Mouse (Mus musculus): ENCODE results near the gene Tbc1d10c. TPM values are rescaled to one million over a fixed set of nuclear protein-coding genes. Genes with fewer than 3 reads are reported as not detected.

The Tbc1d10c gene
- polyA plus RNA-seq, 1 experiment, result 266 TPM

- WGBS, result 40% methylated on average over 5 of the region's 5 CpGs
Measured at GRCm38 (mm10) chr19:4217140-4217539, 26.1 kb upstream of the Tbc1d10c start.

DNA sequence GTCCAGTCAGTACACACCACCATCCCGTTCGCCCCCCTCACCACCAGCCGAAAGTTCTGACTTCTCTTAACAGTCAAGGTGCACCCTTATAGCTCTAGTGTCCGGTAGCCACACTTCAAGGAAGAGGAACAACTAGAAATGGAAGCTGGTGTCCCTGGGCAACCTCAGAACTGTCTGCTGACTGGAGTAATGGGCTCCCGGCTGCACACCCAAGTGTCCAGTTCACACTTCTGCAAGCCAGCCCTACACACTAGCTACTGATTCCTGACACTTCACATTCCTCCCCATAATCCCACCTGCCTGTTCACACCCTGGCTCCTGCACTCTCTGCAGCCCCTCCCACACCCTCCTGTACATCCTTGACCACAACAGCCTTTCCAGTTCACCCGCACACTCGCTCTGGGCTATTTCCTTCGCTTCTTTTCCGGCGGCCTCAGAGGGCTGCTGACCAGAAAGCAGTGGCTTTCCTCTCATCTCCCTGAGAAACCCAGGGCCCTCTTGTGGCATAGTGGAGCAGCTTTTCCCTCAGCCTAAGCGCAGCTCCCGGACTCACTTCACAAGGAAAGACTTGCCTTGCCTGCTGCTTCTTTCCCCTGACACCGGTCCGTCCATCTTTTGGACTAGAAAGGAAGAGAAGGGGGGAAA, 25.1 kb upstream of the Tbc1d10c start:
- Histone ChIP-seq H3K4me1 (ENCODE audit: control insufficient read depth, insufficient read depth, insufficient read length) (peaks cover 63% of the 10 kb centered on the region), H3K27ac (ENCODE audit: insufficient read depth, low read length) (peak overlapping the region; percentile 73), H3K4me3 (ENCODE audit: extremely low read depth, insufficient read depth, insufficient read length) (peak overlapping the region; percentile 49), H3K27me3 (ENCODE audit: control insufficient read depth, insufficient read depth, low read length) (no peaks in the 10 kb centered on the region), H3K36me3 (ENCODE audit: control insufficient read depth, insufficient read depth, low read length) (peaks cover 2% of the 10 kb centered on the region; the same call in 1 of the 2 replicates)
- 33% methylated on average over 14 of the region's 14 CpGs for WGBS
- DNase-seq (ENCODE audit: low read depth in 1 of 2, low spot score in 2 of 2), result no peak
- TF ChIP-seq POLR2A (IDR thresholded peaks at IDR 0.05; ENCODE audit: low read depth, low read length) (no peak), CTCF (IDR thresholded peaks at IDR 0.05; ENCODE audit: extremely low read depth, insufficient read depth, insufficient read length, insufficient replicate concordance) (no peak)

More at GRCm38 (mm10) chr19:4217140-4217539, 26.1 kb upstream of the Tbc1d10c start:
- DNase-seq (ENCODE audit: low read depth in 1 of 2, low spot score in 2 of 2), result no peak
- Histone ChIP-seq H3K27me3 (ENCODE audit: control insufficient read depth, insufficient read depth, low read length) (no peaks in the 10 kb centered on the region), H3K36me3 (ENCODE audit: control insufficient read depth, insufficient read depth, low read length) (peaks cover 2% of the 10 kb centered on the region; the same call in 1 of the 2 replicates), H3K4me3 (ENCODE audit: extremely low read depth, insufficient read depth, insufficient read length) (peak overlapping the region; percentile 16; the same call in 1 of the 2 replicates), H3K27ac (ENCODE audit: insufficient read depth, low read length) (peak overlapping the region; percentile 73), H3K4me1 (ENCODE audit: control insufficient read depth, insufficient read depth, insufficient read length) (peaks cover 73% of the 10 kb centered on the region)
- TF ChIP-seq CTCF (IDR thresholded peaks at IDR 0.05; ENCODE audit: extremely low read depth, insufficient read depth, insufficient read length, insufficient replicate concordance), result no peak
- TF ChIP-seq POLR2A (IDR thresholded peaks at IDR 0.05; ENCODE audit: low read depth, low read length), result no peak

GRCm38 (mm10) chr19:4215451-4215840, 24.4 kb upstream of the Tbc1d10c start:
- Histone ChIP-seq H3K4me1 (ENCODE audit: control insufficient read depth, insufficient read depth, insufficient read length) (peaks cover 56% of the 10 kb centered on the region), H3K36me3 (ENCODE audit: control insufficient read depth, insufficient read depth, low read length) (peaks cover 2% of the 10 kb centered on the region; the same call in 1 of the 2 replicates), H3K4me3 (ENCODE audit: extremely low read depth, insufficient read depth, insufficient read length) (peak overlapping the region; percentile 88), H3K27ac (ENCODE audit: insufficient read depth, low read length) (peak overlapping the region; percentile 38), H3K27me3 (ENCODE audit: control insufficient read depth, insufficient read depth, low read length) (no peaks in the 10 kb centered on the region)
- DNase-seq (ENCODE audit: low read depth in 1 of 2, low spot score in 2 of 2), result no peak
- TF ChIP-seq CTCF (IDR thresholded peaks at IDR 0.05; ENCODE audit: extremely low read depth, insufficient read depth, insufficient read length, insufficient replicate concordance) (no peak), POLR2A (IDR thresholded peaks at IDR 0.05; ENCODE audit: low read depth, low read length) (no peak)
- WGBS, result under 1% methylated on average over 18 of the region's 21 CpGs

DNA sequence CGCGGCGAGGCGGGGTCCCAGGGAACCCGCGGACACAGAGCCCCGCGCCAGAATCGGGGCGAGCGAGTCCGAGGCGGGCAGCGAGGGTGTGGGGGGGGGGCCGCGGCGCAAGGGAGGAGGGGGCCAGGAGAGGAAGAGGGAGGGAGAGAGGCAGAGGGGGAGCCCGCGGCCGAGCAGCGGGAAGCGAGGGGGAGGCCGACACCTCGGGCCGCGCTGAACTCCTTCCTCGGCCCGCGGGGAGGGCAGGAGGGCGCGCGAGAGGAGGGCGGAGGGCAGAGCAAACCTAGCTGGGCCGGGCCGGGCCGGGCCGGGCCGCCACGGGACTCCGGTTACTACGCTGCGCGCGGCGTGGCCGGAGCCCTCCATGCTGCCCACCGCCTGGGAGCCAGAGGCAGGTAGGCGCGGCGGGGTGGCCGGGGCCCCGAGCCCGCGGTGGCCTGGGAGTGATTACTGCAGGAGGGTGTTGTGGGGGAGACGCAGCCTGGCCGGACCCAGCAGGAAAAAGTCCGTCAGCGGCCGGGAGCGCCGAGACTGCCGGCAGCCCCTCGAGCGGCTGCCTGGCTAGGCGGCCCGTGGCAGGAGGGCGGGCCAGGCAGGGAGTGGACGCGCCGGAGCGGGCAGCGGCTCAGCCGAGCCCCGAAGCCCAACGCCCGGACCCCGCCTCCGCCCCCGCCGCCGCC, 23.8 kb upstream of the Tbc1d10c start:
- H3K4me1 ChIP-seq (ENCODE audit: control insufficient read depth, insufficient read depth, insufficient read length), result peaks cover 51% of the 10 kb centered on the region
- H3K4me3 ChIP-seq (ENCODE audit: extremely low read depth, insufficient read depth, insufficient read length), result peak overlapping the region; percentile 88
- no peak for DNase-seq (ENCODE audit: low read depth in 1 of 2, low spot score in 2 of 2)

GRCm38 (mm10) chr19:4214071-4214770, 23.1 kb upstream of the Tbc1d10c start, which contains the start of the genes Clcf1 and AC109138.7:
Clcf1 (plus strand) TSS chr19:4214238.
AC109138.7 (plus strand) TSS chr19:4214357.
- Histone ChIP-seq H3K4me1 (ENCODE audit: control insufficient read depth, insufficient read depth, insufficient read length) (peaks cover 44% of the 10 kb centered on the region), H3K27ac (ENCODE audit: insufficient read depth, low read length) (peak within 1 kb of the TSS; percentile 98), H3K36me3 (ENCODE audit: control insufficient read depth, insufficient read depth, low read length) (peaks cover 2% of the 10 kb centered on the region; the same call in 1 of the 2 replicates), H3K27me3 (ENCODE audit: control insufficient read depth, insufficient read depth, low read length) (no peaks in the 10 kb centered on the region), H3K4me3 (ENCODE audit: extremely low read depth, insufficient read depth, insufficient read length) (peak within 1 kb of the TSS; percentile 88)
- under 1% methylated on average over 49 of the region's 49 CpGs for WGBS
- DNase-seq (ENCODE audit: low read depth in 1 of 2, low spot score in 2 of 2), result peak; percentile 77 to 88
- TF ChIP-seq POLR2A (IDR thresholded peaks at IDR 0.05; ENCODE audit: low read depth, low read length) (no peak), CTCF (IDR thresholded peaks at IDR 0.05; ENCODE audit: extremely low read depth, insufficient read depth, insufficient read length, insufficient replicate concordance) (0 out of 2 replicates have a peak, but pooled peaks have one; percentile 8)

More for the DNA sequence above, 23.8 kb upstream of the Tbc1d10c start:
- Histone ChIP-seq H3K36me3 (ENCODE audit: control insufficient read depth, insufficient read depth, low read length) (peaks cover 2% of the 10 kb centered on the region; the same call in 1 of the 2 replicates), H3K27ac (ENCODE audit: insufficient read depth, low read length) (peak overlapping the region; percentile 98), H3K27me3 (ENCODE audit: control insufficient read depth, insufficient read depth, low read length) (no peaks in the 10 kb centered on the region)
- no peak for TF ChIP-seq POLR2A (IDR thresholded peaks at IDR 0.05; ENCODE audit: low read depth, low read length)
- no peak for TF ChIP-seq CTCF (IDR thresholded peaks at IDR 0.05; ENCODE audit: extremely low read depth, insufficient read depth, insufficient read length, insufficient replicate concordance)
- 1% methylated on average over 69 of the region's 81 CpGs for WGBS

- no peak for DNase-seq (ENCODE audit: low read depth in 1 of 2, low spot score in 2 of 2)
Measured at GRCm38 (mm10) chr19:4213524-4213974, 22.5 kb upstream of the Tbc1d10c start.

More at GRCm38 (mm10) chr19:4213524-4213974, 22.5 kb upstream of the Tbc1d10c start:
- peaks cover 46% of the 10 kb centered on the region for H3K4me1 ChIP-seq (ENCODE audit: control insufficient read depth, insufficient read depth, insufficient read length)
- H3K4me3 ChIP-seq (ENCODE audit: extremely low read depth, insufficient read depth, insufficient read length), result peak overlapping the region; percentile 42; the same call in 1 of the 2 replicates
- no peaks in the 10 kb centered on the region for H3K27me3 ChIP-seq (ENCODE audit: control insufficient read depth, insufficient read depth, low read length)
- WGBS, result 17% methylated on average over 9 of the region's 9 CpGs
- H3K36me3 ChIP-seq (ENCODE audit: control insufficient read depth, insufficient read depth, low read length), result peaks cover 2% of the 10 kb centered on the region; the same call in 1 of the 2 replicates
- peak overlapping the region; percentile 78 for H3K27ac ChIP-seq (ENCODE audit: insufficient read depth, low read length)
- TF ChIP-seq POLR2A (IDR thresholded peaks at IDR 0.05; ENCODE audit: low read depth, low read length) (no peak), CTCF (IDR thresholded peaks at IDR 0.05; ENCODE audit: extremely low read depth, insufficient read depth, insufficient read length, insufficient replicate concordance) (no peak)
